23 mouse cellular contexts compared by ENCODE assay signal in genomic region chr2:165682719-165683118, GRCm38 (mm10).
"Had no signal": no experiment of that assay in that cellular context is flagged by ENCODE, and none has a peak within 500 bp of the region (broad histone marks: within the 10 kb centered on the region; RNA-seq: fewer than 3 reads in every experiment).

No protein-coding gene starts in this region.

- DNase-seq: kidney, adult 9 months; kidney, postnatal 14 days; kidney, postnatal 4 days; left cerebral cortex, postnatal 4 days; liver, postnatal 0 days; lung, postnatal 10 days; lung, postnatal 4 days; retina, postnatal 1 day; right cerebral cortex, postnatal 25 days; spleen, adult 18-20 months; thymus, adult 2 months; thymus, postnatal 14 days; thymus, postnatal 4 days had no signal

- H3K27ac ChIP-seq: limb, embryonic 12.5 days; limb, embryonic 15.5 days; liver, embryonic 14.5 days; lung, embryonic 15.5 days; midbrain, embryonic 12.5 days; midbrain, embryonic 15.5 days; neural tube, embryonic 13.5 days; stomach, embryonic 15.5 days had no signal

- H3K9ac ChIP-seq: limb, embryonic 12.5 days; limb, embryonic 15.5 days; liver, embryonic 14.5 days; liver, postnatal 0 days; lung, embryonic 15.5 days; midbrain, embryonic 12.5 days; midbrain, embryonic 15.5 days; neural tube, embryonic 13.5 days; stomach, embryonic 15.5 days had no signal

- H3K36me3 ChIP-seq: limb, embryonic 12.5 days; lung, embryonic 15.5 days; midbrain, embryonic 12.5 days; midbrain, embryonic 15.5 days; stomach, embryonic 15.5 days had no signal

- H3K9me3 ChIP-seq: limb, embryonic 12.5 days; limb, embryonic 15.5 days; lung, embryonic 15.5 days; midbrain, embryonic 12.5 days; midbrain, embryonic 15.5 days; neural tube, embryonic 13.5 days; stomach, embryonic 15.5 days had no signal

- H3K4me2 ChIP-seq: limb, embryonic 12.5 days; limb, embryonic 15.5 days; liver, embryonic 11.5 days; lung, embryonic 15.5 days; midbrain, embryonic 12.5 days; midbrain, embryonic 15.5 days; neural tube, embryonic 13.5 days; stomach, embryonic 15.5 days had no signal

- H3K4me3 ChIP-seq: limb, embryonic 12.5 days; limb, embryonic 15.5 days; lung, embryonic 15.5 days; midbrain, embryonic 12.5 days; midbrain, embryonic 15.5 days; myocyte; neural tube, embryonic 13.5 days; stomach, embryonic 15.5 days had no signal

- H3K27me3 ChIP-seq: limb, embryonic 15.5 days; lung, embryonic 15.5 days; midbrain, embryonic 15.5 days; neural tube, embryonic 13.5 days; stomach, embryonic 15.5 days had no signal

- ATAC-seq: liver, postnatal 0 days; midbrain, embryonic 15.5 days had no signal

- H3K4me1 ChIP-seq: limb, embryonic 12.5 days; limb, embryonic 15.5 days; lung, embryonic 15.5 days; midbrain, embryonic 15.5 days; stomach, embryonic 15.5 days had no signal
